Mouse (Mus musculus) pancreas, adult 10 weeks (tissue): ENCODE data around the gene Brpf3. TPM values are rescaled to one million over a fixed set of nuclear protein-coding genes. Genes with fewer than 3 reads are reported as not detected.

ENCODE experiments used
- polyA plus RNA-seq: library from polyadenylated mRNA; stranded (reverse); fragments of 350-450 nt; fragmentation: Illumina TruSeq; extraction: RNeasy Lipid Tissue Mini Kit (QIAGEN cat#74804); gene quantifications from one replicate; pipeline ENCODE4 v1.2.3, GENCODE M21; 2015; ENCODE audit warnings: low read depth, low replicate concordance; ENCODE audit not compliant: insufficient read depth

Gene Brpf3
- polyA plus RNA-seq, result 15.3 TPM

GRCm38 (mm10) chr17:28800671-28801412, at the start of gene Brpf3:
TSS of gene Brpf3 (plus strand) at chr17:28801090.

DNA sequence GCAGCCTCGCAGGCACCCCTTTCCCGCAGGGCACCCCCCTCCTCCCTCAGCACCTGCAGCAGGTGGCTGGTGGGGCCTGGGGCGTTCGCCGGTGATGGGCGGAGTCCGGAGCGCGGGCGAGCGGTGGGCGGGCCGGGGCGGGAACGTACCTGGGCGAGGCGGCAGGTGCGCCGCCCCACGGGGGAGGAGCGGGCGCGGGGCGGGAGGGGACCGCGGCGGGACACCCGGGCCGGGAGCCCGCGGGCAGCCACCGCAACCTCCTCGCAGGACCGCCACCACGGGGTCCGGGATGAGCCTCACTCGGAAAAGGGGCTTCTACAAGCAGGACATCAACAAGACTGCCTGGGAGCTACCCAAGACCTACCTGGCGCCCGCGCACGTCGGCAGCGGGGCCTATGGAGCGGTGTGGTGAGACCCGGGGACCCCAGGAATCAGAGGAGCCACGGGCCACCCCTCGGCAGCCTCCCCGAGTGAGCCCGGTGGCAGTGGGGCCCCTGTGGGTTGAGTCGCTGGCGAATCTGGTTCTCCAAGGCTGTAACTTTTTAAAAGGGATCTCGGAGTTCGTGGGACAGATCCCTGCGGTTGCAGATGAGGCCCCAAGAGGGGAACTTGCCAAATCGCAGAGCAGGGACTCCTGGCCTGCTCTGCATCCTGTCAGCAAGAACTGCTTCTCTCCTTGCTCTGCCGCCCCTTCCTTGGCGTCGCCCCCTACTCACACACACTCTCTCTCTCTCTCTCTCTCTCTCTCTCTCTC, 31.6 kb upstream of the Brpf3 start, which contains the start of gene Mapk13:
Gene Mapk13 (plus strand): TSS at position 177 of the 754 bp plus-strand sequence.

GRCm38 (mm10) chr17:28858205-28858604, 57.3 kb downstream of the Brpf3 start, which contains the start of gene Pnpla1:
TSS of gene Pnpla1 (plus strand) at chr17:28858411.

Other genes starting within 250 kb of the Brpf3 start
- gene Clps, start 240.3 kb upstream of the Brpf3 start, polyA plus RNA-seq, result 44,031 TPM
- gene Lhfpl5, start 225.4 kb upstream of the Brpf3 start, polyA plus RNA-seq, result not detected
- gene Srpk1, start 178.4 kb upstream of the Brpf3 start, polyA plus RNA-seq, result 28.9 TPM
- not detected for gene Slc26a8, start 110.9 kb upstream of the Brpf3 start, polyA plus RNA-seq
- 17.4 TPM for gene Mapk14, start 109.8 kb upstream of the Brpf3 start, polyA plus RNA-seq
- not detected for gene AC170998.1, start 75.0 kb upstream of the Brpf3 start, polyA plus RNA-seq
- 5.8 TPM for gene Mapk13, start 31.8 kb upstream of the Brpf3 start, polyA plus RNA-seq
- not detected for gene Pnpla1, start 57.3 kb downstream of the Brpf3 start, polyA plus RNA-seq
- not detected for gene 4930539E08Rik, start 114.2 kb downstream of the Brpf3 start, polyA plus RNA-seq
- not detected for gene Pxt1, start 142.8 kb downstream of the Brpf3 start, polyA plus RNA-seq
- gene Kctd20, start 150.9 kb downstream of the Brpf3 start, polyA plus RNA-seq, result 12.1 TPM
- gene Stk38, start 206.9 kb downstream of the Brpf3 start, polyA plus RNA-seq, result 37.7 TPM
- gene Srsf3, start 231.5 kb downstream of the Brpf3 start, polyA plus RNA-seq, result 42.7 TPM